Mouse (Mus musculus): ENCODE data around the gene Pacrg. TPM values are rescaled to one million over a fixed set of nuclear protein-coding genes. Genes with fewer than 3 reads are reported as not detected.

Pacrg gene
- total and polyA plus RNA-seq, 2 experiments from 2014 or later: 9.5 to 26.1 TPM

DNA sequence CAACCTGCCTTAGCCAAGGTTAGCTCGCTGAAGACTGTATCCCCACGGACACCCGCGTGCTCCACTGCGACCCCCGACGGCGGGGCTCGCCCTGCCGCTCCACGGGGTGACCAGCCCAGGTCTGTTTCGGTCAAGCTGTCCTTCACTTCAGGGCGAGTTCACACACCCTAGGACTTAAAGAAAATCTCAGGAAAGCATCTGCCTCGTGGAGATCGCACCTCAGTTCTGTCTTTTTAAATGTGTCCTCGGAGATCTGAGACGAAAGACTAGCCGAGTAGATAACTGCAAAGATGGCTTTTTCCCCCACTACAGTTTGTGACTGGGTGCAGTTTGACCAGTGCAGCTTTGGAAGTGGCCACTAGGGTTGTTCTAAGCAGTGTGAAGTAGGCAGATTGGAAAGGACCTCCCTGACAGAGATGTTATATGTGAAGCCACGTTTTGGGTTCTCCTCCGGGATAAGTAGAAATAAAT, 655 bp upstream of the Pacrg start:
- peak; percentile 74 for TF ChIP-seq CTCF (IDR thresholded peaks at IDR 0.05; ENCODE audit: low read depth)
- ATAC-seq (peak; percentile 78), DNase-seq (ENCODE audit: low spot score) (peak; percentile 83)
- H3K9ac ChIP-seq (replicated peaks; ENCODE audit: low read length): peak overlapping the region; percentile 79
- H3K27me3 ChIP-seq (ENCODE audit: insufficient read depth, low read length): no peaks in the 10 kb centered on the region
- peak overlapping the region; percentile 90 for H3K4me2 ChIP-seq (ENCODE audit: low read depth, low read length)
- peak overlapping the region; percentile 77 for H3K4me3 ChIP-seq (ENCODE audit: low read length)
- no peaks in the 10 kb centered on the region for H3K9me3 ChIP-seq (ENCODE audit: low read length)
- peak overlapping the region; percentile 88 for H3K27ac ChIP-seq
- 0 out of 2 replicates have a peak, but pooled peaks cover 6% of the 10 kb centered on the region for H3K4me1 ChIP-seq (ENCODE audit: insufficient read depth, low read length)
- H3K36me3 ChIP-seq (ENCODE audit: insufficient read depth, low read length): no peaks in the 10 kb centered on the region
- 2% methylated on average over 20 of the region's 20 CpGs for WGBS

DNA sequence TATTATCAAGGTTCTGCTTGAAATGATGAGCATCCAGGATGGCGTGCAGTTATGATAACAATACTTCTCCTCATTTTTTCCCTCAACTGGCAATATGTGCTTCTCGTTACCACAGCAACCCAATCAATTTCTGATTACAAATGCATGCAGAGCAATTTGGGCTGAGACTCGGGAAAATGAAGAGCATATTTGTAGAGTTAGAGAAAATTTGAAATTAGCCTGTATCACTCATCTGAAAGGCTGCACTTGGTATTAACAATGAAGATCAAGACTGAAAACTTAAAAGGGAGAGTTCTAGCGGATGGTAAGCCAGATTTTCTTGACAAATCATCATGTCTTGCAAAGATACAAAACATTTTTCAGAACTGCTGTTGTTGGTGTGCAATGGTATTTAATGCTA, 21.1 kb downstream of the Pacrg start:
- Histone ChIP-seq H3K4me3 (ENCODE audit: low read length) (no peak overlapping the region), H3K27me3 (ENCODE audit: insufficient read depth, low read length) (no peaks in the 10 kb centered on the region), H3K9ac (replicated peaks; ENCODE audit: low read length) (no peak overlapping the region), H3K36me3 (ENCODE audit: insufficient read depth, low read length) (no peaks in the 10 kb centered on the region), H3K9me3 (ENCODE audit: low read length) (no peaks in the 10 kb centered on the region), H3K27ac (no peak overlapping the region), H3K4me2 (ENCODE audit: low read depth, low read length) (no peak overlapping the region), H3K4me1 (ENCODE audit: insufficient read depth, low read length) (no peaks in the 10 kb centered on the region)
- WGBS: 80% methylated on average over 4 of the region's 4 CpGs
- ATAC-seq (no peak), DNase-seq (ENCODE audit: low spot score) (no peak)
- no peak for TF ChIP-seq CTCF (IDR thresholded peaks at IDR 0.05; ENCODE audit: low read depth)

- ATAC-seq (no peak), DNase-seq (ENCODE audit: low spot score) (peak; percentile 33)
- no peak overlapping the region for H3K4me3 ChIP-seq (ENCODE audit: low read length)
- no peaks in the 10 kb centered on the region for H3K9me3 ChIP-seq (ENCODE audit: low read length)
- H3K27me3 ChIP-seq (ENCODE audit: insufficient read depth, low read length): no peaks in the 10 kb centered on the region
- peak overlapping the region; percentile 36; the same call in 1 of the 2 replicates for H3K27ac ChIP-seq
- TF ChIP-seq CTCF (IDR thresholded peaks at IDR 0.05; ENCODE audit: low read depth): no peak
- 48% methylated on average over 2 of the region's 2 CpGs for WGBS
- H3K4me2 ChIP-seq (ENCODE audit: low read depth, low read length): peak overlapping the region; percentile 28
- H3K4me1 ChIP-seq (ENCODE audit: insufficient read depth, low read length): no peaks in the 10 kb centered on the region
- H3K36me3 ChIP-seq (ENCODE audit: insufficient read depth, low read length): no peaks in the 10 kb centered on the region
- 0 out of 2 replicates have a peak overlapping the region, but pooled peaks have one; percentile 17 for H3K9ac ChIP-seq (replicated peaks; ENCODE audit: low read length)
Measured at GRCm38 (mm10) chr17:10808571-10808970, 31.5 kb downstream of the Pacrg start.

DNA sequence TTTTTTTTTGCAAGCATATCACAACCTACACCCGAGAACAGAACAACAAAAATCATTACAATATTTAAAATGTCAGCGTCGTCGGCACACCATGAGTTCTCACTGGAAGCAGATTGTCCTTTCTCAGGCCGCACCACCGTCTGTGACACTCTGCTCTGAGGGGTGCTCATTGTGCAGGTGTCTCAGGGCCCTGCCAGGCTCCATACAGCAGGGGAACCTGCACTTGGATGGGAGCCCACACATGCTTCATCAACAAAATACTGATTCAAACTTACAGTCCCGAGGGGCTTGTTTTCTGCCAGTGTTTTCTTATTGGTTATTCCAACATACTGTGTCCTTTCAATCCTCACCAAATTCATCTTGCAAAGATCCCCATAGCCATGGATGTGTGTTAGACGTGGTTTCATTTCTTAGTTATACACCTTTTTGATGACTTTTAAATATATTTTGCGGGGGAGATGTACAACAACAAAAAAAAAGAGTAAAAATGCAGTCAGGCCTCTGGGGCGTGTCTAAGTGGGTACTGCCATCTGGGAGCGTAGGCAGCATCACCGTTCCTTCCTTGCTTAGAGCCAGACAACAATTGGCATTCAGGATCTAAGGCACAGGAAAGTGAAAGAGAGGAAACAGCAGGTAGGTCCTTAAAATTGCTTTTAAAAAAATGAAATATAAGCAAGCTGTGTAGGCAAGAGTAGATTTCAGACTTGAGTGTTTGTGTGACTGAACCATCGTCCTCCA, 32.7 kb downstream of the Pacrg start:
- DNase-seq (ENCODE audit: low spot score): peak; percentile 68
- peak overlapping the region; percentile 28 for H3K4me2 ChIP-seq (ENCODE audit: low read depth, low read length)
- no peak overlapping the region; the same call in 1 of the 2 replicates for H3K27ac ChIP-seq
- WGBS: 47% methylated on average over 13 of the region's 13 CpGs
- H3K4me1 ChIP-seq (ENCODE audit: insufficient read depth, low read length): no peaks in the 10 kb centered on the region
- H3K9ac ChIP-seq (replicated peaks; ENCODE audit: low read length): no peak overlapping the region
- no peaks in the 10 kb centered on the region for H3K36me3 ChIP-seq (ENCODE audit: insufficient read depth, low read length)
- peak overlapping the region; percentile 6; the same call in 1 of the 2 replicates for H3K4me3 ChIP-seq (ENCODE audit: low read length)
- H3K27me3 ChIP-seq (ENCODE audit: insufficient read depth, low read length): no peaks in the 10 kb centered on the region
- ATAC-seq: peak; percentile 53; the same call in 1 of the 2 replicates
- TF ChIP-seq CTCF (IDR thresholded peaks at IDR 0.05; ENCODE audit: low read depth): no peak
- H3K9me3 ChIP-seq (ENCODE audit: low read length): no peaks in the 10 kb centered on the region

DNA sequence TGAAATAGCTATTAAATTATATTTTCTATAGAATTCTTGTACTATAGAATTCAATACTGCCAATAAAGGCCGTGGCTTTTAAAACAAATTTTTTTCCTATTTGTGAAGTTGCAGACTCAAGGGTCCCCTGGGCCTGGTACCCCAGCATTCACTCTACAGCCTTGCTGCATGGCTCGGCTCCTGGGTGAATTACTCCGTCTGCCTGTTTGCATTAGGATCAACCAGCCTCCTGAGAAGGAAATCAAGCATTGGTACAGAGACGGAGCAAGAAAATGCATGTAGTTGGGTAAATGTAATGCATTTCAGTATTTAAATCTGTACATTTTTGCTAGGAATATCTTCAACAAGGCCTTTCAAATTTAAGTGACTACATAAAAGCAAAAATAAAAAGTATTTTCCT, 33.4 kb downstream of the Pacrg start:
- WGBS: 67% methylated on average over 4 of the region's 4 CpGs

GRCm38 (mm10) chr17:10791661-10792060, 48.5 kb downstream of the Pacrg start:
- WGBS: 38% methylated on average over 3 of the region's 3 CpGs
- no peaks in the 10 kb centered on the region for H3K9me3 ChIP-seq (ENCODE audit: low read length)
- H3K36me3 ChIP-seq (ENCODE audit: insufficient read depth, low read length): no peaks in the 10 kb centered on the region
- H3K4me3 ChIP-seq (ENCODE audit: low read length): no peak overlapping the region
- no peak for ATAC-seq
- H3K4me1 ChIP-seq (ENCODE audit: insufficient read depth, low read length): no peaks in the 10 kb centered on the region
- no peaks in the 10 kb centered on the region for H3K27me3 ChIP-seq (ENCODE audit: insufficient read depth, low read length)
- H3K4me2 ChIP-seq (ENCODE audit: low read depth, low read length): no peak overlapping the region
- no peak for TF ChIP-seq CTCF (IDR thresholded peaks at IDR 0.05; ENCODE audit: low read depth)
- DNase-seq (ENCODE audit: low spot score): peak; percentile 62
- no peak overlapping the region for H3K27ac ChIP-seq
- no peak overlapping the region for H3K9ac ChIP-seq (replicated peaks; ENCODE audit: low read length)

More for the DNA sequence above, 33.4 kb downstream of the Pacrg start:
- Histone ChIP-seq H3K4me2 (ENCODE audit: low read depth, low read length) (no peak overlapping the region), H3K4me1 (ENCODE audit: insufficient read depth, low read length) (no peaks in the 10 kb centered on the region), H3K9ac (replicated peaks; ENCODE audit: low read length) (no peak overlapping the region), H3K27me3 (ENCODE audit: insufficient read depth, low read length) (no peaks in the 10 kb centered on the region), H3K27ac (no peak overlapping the region), H3K4me3 (ENCODE audit: low read length) (no peak overlapping the region), H3K9me3 (ENCODE audit: low read length) (no peaks in the 10 kb centered on the region), H3K36me3 (ENCODE audit: insufficient read depth, low read length) (no peaks in the 10 kb centered on the region)
- no peak for TF ChIP-seq CTCF (IDR thresholded peaks at IDR 0.05; ENCODE audit: low read depth)
- ATAC-seq (no peak), DNase-seq (ENCODE audit: low spot score) (peak; percentile 59)

GRCm38 (mm10) chr17:10784401-10784920, 55.6 kb downstream of the Pacrg start:
- Histone ChIP-seq H3K9me3 (ENCODE audit: low read length) (no peaks in the 10 kb centered on the region), H3K27ac (no peak overlapping the region), H3K36me3 (ENCODE audit: insufficient read depth, low read length) (no peaks in the 10 kb centered on the region), H3K4me3 (ENCODE audit: low read length) (no peak overlapping the region), H3K4me1 (ENCODE audit: insufficient read depth, low read length) (no peaks in the 10 kb centered on the region), H3K4me2 (ENCODE audit: low read depth, low read length) (no peak overlapping the region), H3K27me3 (ENCODE audit: insufficient read depth, low read length) (no peaks in the 10 kb centered on the region), H3K9ac (replicated peaks; ENCODE audit: low read length) (no peak overlapping the region)
- TF ChIP-seq CTCF (IDR thresholded peaks at IDR 0.05; ENCODE audit: low read depth): no peak
- no peak for ATAC-seq
- peak; percentile 20 for DNase-seq (ENCODE audit: low spot score)
- 54% methylated on average over 4 of the region's 4 CpGs for WGBS

Measured in hindbrain, postnatal 0 days (tissue).